Mouse (Mus musculus): ENCODE results near the gene Palb2.

Gene Palb2

GRCm38 (mm10) chr7:122099222-122099621 is 33.6 kb downstream of the Palb2 start:
- peak; percentile 37 for DNase-seq (ENCODE audit: low spot score)

- no peak for DNase-seq (ENCODE audit: low spot score)
Observed at GRCm38 (mm10) chr7:122098009-122098408, 34.8 kb downstream of the Palb2 start.

GRCm38 (mm10) chr7:122094564-122095330 is 38.0 kb downstream of the Palb2 start:
- no peak for DNase-seq (ENCODE audit: low spot score)

- no peak for DNase-seq (ENCODE audit: low spot score)
Observed at GRCm38 (mm10) chr7:122087195-122087982, 45.4 kb downstream of the Palb2 start.

GRCm38 (mm10) chr7:122081071-122081470 is 51.7 kb downstream of the Palb2 start:
- no peak for DNase-seq (ENCODE audit: low spot score)

- no peak for DNase-seq (ENCODE audit: low spot score)
Observed at GRCm38 (mm10) chr7:122079798-122080554, 52.8 kb downstream of the Palb2 start.

- no peak for DNase-seq (ENCODE audit: low spot score)
Observed at GRCm38 (mm10) chr7:122074374-122074773, 58.4 kb downstream of the Palb2 start.

GRCm38 (mm10) chr7:122067517-122068381 is 65.0 kb downstream of the Palb2 start:
- peak; percentile 19 for DNase-seq (ENCODE audit: low spot score)

- peak; percentile 95 for DNase-seq (ENCODE audit: low spot score)
Observed at GRCm38 (mm10) chr7:122066945-122067516, 65.8 kb downstream of the Palb2 start, which contains the start of the genes Ubfd1 and Ears2. Gene Ubfd1 (plus strand): TSS chr7:122067175. Gene Ears2 (minus strand): TSS chr7:122067263.

- no peak for DNase-seq (ENCODE audit: low spot score)
Observed at GRCm38 (mm10) chr7:122066102-122066944, 66.5 kb downstream of the Palb2 start.

- no peak for DNase-seq (ENCODE audit: low spot score)
Observed at GRCm38 (mm10) chr7:122065656-122066055, 67.1 kb downstream of the Palb2 start.

Data from urinary bladder, postnatal 14 days (tissue).